Mouse (Mus musculus) embryo, embryonic 10.5 days (tissue): ENCODE results near the gene Hcar1.
A peak's percentile ranks its signal among the peaks of the same experiment; 100 is the strongest.

Source experiments
- DNase-seq: peaks from one replicate; pipeline ENCODE4 v3.0.0-alpha.2; 2015; ENCODE audit warnings: low spot score

Gene Hcar1

GRCm38 (mm10) chr5:123863934-123864333, 15.9 kb downstream of the Hcar1 start:
- no peak for DNase-seq

GRCm38 (mm10) chr5:123862374-123863350, 17.2 kb downstream of the Hcar1 start:
- DNase-seq = no peak

- DNase-seq = no peak
Measured at GRCm38 (mm10) chr5:123858798-123859197, 21.0 kb downstream of the Hcar1 start.

- DNase-seq = no peak
Measured at GRCm38 (mm10) chr5:123854511-123854910, 25.3 kb downstream of the Hcar1 start.

GRCm38 (mm10) chr5:123853877-123854504, 25.8 kb downstream of the Hcar1 start:
- DNase-seq = no peak

GRCm38 (mm10) chr5:123851398-123851797, 28.4 kb downstream of the Hcar1 start:
- DNase-seq = peak; percentile 11

- no peak for DNase-seq
Measured at GRCm38 (mm10) chr5:123844316-123844715, 35.5 kb downstream of the Hcar1 start.

- DNase-seq = no peak
Measured at GRCm38 (mm10) chr5:123843816-123844215, 36.0 kb downstream of the Hcar1 start.

GRCm38 (mm10) chr5:123842935-123843282, 36.9 kb downstream of the Hcar1 start:
- DNase-seq = no peak

- no peak for DNase-seq
Measured at GRCm38 (mm10) chr5:123842221-123842934, 37.4 kb downstream of the Hcar1 start.

GRCm38 (mm10) chr5:123837371-123837770, 42.4 kb downstream of the Hcar1 start:
- DNase-seq = no peak

- no peak for DNase-seq
Measured at GRCm38 (mm10) chr5:123834836-123835235, 45.0 kb downstream of the Hcar1 start.

- DNase-seq = no peak
Measured at GRCm38 (mm10) chr5:123832309-123832708, 47.5 kb downstream of the Hcar1 start.

- peak; percentile 28 for DNase-seq
Measured at GRCm38 (mm10) chr5:123827659-123828091, 52.1 kb downstream of the Hcar1 start.
